Mouse (Mus musculus) hematopoietic multipotent progenitor cell, adult 10-12 weeks (in vitro differentiated cells): ENCODE measurements around the gene Mageb3. TPM values are rescaled to one million over a fixed set of nuclear protein-coding genes. Genes with fewer than 3 reads are reported as not detected.

Experiments used
- polyA plus RNA-seq: library from polyadenylated mRNA; stranded (reverse); fragments of >175 nt; gene quantifications from 2 replicates; pipeline ENCODE4 v1.2.3, GENCODE M21; 2012; ENCODE audit warnings: low replicate concordance

Gene Mageb3
- polyA plus RNA-seq, result not detected in 2 replicates

DNA sequence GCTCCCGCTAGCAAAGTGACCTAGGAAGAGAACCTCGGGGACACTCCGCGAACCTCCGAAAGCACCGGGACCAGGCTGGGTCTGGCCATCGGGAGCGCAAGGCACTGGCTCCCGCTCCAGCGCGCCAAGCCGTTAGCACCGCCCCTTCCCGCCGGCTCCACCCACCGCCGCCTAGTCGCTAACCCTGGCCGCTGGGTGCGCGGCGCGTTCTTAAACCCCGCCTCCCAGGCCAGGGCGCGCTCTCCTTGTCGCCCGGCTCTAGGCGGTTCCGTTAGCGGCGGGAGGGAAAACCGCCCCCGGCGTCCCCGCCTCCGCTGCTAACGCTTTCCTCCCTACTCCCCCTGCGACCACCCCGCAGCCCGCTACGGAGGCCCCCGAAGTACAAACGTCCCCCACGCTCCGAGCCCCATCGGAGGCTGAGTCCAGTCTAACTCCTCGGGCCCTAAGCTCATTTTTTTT is at the start of gene Mageb3, which contains the start of gene Ctdspl2:
Gene Mageb3, minus strand, starts transcription at position 328 of the 459 bp plus-strand sequence.
Gene Ctdspl2, plus strand, starts transcription at position 237 of the 459 bp plus-strand sequence.

Other genes starting within 250 kb of the Mageb3 start
- gene Frmd5, start 149.0 kb downstream of the Mageb3 start, polyA plus RNA-seq, result 0.66 and 1.0 TPM in 2 replicates
- gene Casc4, start 89.1 kb downstream of the Mageb3 start, polyA plus RNA-seq, result 3.2 and 6.9 TPM in 2 replicates
- 1.1 and 3.8 TPM in 2 replicates for gene Ctdspl2, start 91 bp downstream of the Mageb3 start, polyA plus RNA-seq
- 20.5 and 44.1 TPM in 2 replicates for gene Eif3j1, start 72.5 kb upstream of the Mageb3 start, polyA plus RNA-seq
- gene Spg11, start 162.3 kb upstream of the Mageb3 start, polyA plus RNA-seq, result 3.0 and 3.7 TPM in 2 replicates
- 237 and 274 TPM in 2 replicates for gene B2m, start 191.6 kb upstream of the Mageb3 start, polyA plus RNA-seq
- gene Trim69, start 204.6 kb upstream of the Mageb3 start, polyA plus RNA-seq, result not detected in 2 replicates
- gene Patl2, start 230.1 kb upstream of the Mageb3 start, polyA plus RNA-seq, result not detected in 2 replicates
- not detected in 2 replicates for gene Terb2, start 230.2 kb upstream of the Mageb3 start, polyA plus RNA-seq